Mouse (Mus musculus) layer of hippocampus, postnatal 10 days (tissue): ENCODE measurements around the gene Foxr2. TPM values are rescaled to one million over a fixed set of nuclear protein-coding genes. Genes with fewer than 3 reads are reported as not detected.
A peak's percentile ranks its signal among the peaks of the same experiment; 100 is the strongest.

ENCODE experiments used
- DNase-seq, 2 experiments: peaks; one replicate each; pipeline ENCODE4 v3.0.0; 2021; ENCODE audit warnings: low spot score in 2 of 2
- long read RNA-seq: library from polyadenylated mRNA; stranded (forward); transcript quantifications from one replicate; pipeline ENCODE4 v2.0.0, GENCODE M21; 2023
- total RNA-seq, 2 experiments: library from RNA; stranded (reverse); gene quantifications; 2 replicates each; pipeline ENCODE4 v1.2.3; 2021

Foxr2 gene
- under 1 TPM; 0.47 to 0.75 TPM for total RNA-seq
- long read RNA-seq: 0 reads

GRCm38 (mm10) chrX:153118486-153118885 is at the start of gene Foxr2:
Foxr2 (plus strand) TSS chrX:153118786.
- no peak for DNase-seq

GRCm38 (mm10) chrX:153119013-153119412 is 427 bp downstream of the Foxr2 start:
- no peak for DNase-seq

GRCm38 (mm10) chrX:153139734-153140515 is 21.3 kb downstream of the Foxr2 start, which contains the start of gene Rragb:
Rragb (plus strand) TSS chrX:153139981.
- peak; percentile 59 to 80 for DNase-seq

- DNase-seq: no peak
Observed at GRCm38 (mm10) chrX:153142656-153143055, 24.1 kb downstream of the Foxr2 start.

GRCm38 (mm10) chrX:153151766-153152165 is 33.2 kb downstream of the Foxr2 start:
- no peak for DNase-seq

- peak; percentile 18 to 21 for DNase-seq
Observed at GRCm38 (mm10) chrX:153155322-153155721, 36.7 kb downstream of the Foxr2 start.

GRCm38 (mm10) chrX:153174786-153175185 is 56.2 kb downstream of the Foxr2 start:
- peak in 1 of 2 experiments; percentile 5 for DNase-seq

- DNase-seq: no peak
Observed at GRCm38 (mm10) chrX:153182221-153182620, 63.6 kb downstream of the Foxr2 start.

Other genes starting within 250 kb of the Foxr2 start
- 1 to 10 TPM; 2.7 to 4.1 TPM for gene Usp51, start 112.3 kb upstream of the Foxr2 start, total RNA-seq
- 10 to 100 TPM; 57.1 to 61.4 TPM for gene Mageh1, start 81.2 kb upstream of the Foxr2 start, total RNA-seq
- gene Rragb, start 21.2 kb downstream of the Foxr2 start, total RNA-seq: 100 to 1,000 TPM; 103 to 112 TPM
- 10 to 100 TPM; 10.3 to 11.0 TPM for gene Klf8, start 118.7 kb downstream of the Foxr2 start, total RNA-seq